Mouse (Mus musculus) hindbrain, embryonic 14.5 days (tissue): Measurements from ENCODE around the gene 0610030E20Rik. TPM values are rescaled to one million over a fixed set of nuclear protein-coding genes. Genes with fewer than 3 reads are reported as not detected.

Experiments used
- ATAC-seq: fragments of 200-750 bp; cut with Nextera tagmentation; 2 replicates; pipeline ENCODE4 v1.8.0; 2017; ENCODE audit warnings: moderate number of reproducible peaks, mild to moderate bottlenecking, moderate TSS enrichment, moderate library complexity; ENCODE audit not compliant: low FRiP score
- DNase-seq: peaks from one replicate; pipeline ENCODE4 v3.0.0-alpha.2; 2015; ENCODE audit warnings: low spot score
- H3K27ac ChIP-seq: fragments of 300-500 bp; sonication (generic); 2 replicates; pipeline ENCODE4 v1.5.1; 2014; ENCODE audit warnings: mild to moderate bottlenecking, moderate library complexity
- H3K27me3 ChIP-seq: fragments of 300-500 bp; sonication (generic); 2 replicates; pipeline ENCODE4 v1.6.1; 2014; ENCODE audit warnings: mild to moderate bottlenecking, low read length, mixed read lengths; ENCODE audit not compliant: control insufficient read depth, insufficient read depth
- H3K36me3 ChIP-seq: fragments of 300-500 bp; sonication (generic); replicated peaks from 2 replicates; pipeline ENCODE4 v1.6.1; 2014; ENCODE audit not compliant: control insufficient read depth, insufficient read depth
- H3K4me1 ChIP-seq: fragments of 300-500 bp; sonication (generic); replicated peaks from 2 replicates; pipeline ENCODE4 v1.6.1; 2014; ENCODE audit warnings: antibody characterized with exemption, low read length, mixed read lengths; ENCODE audit not compliant: control insufficient read depth, insufficient read depth
- H3K4me2 ChIP-seq: fragments of 300-500 bp; sonication (generic); replicated peaks from 2 replicates; pipeline ENCODE4 v1.6.1; 2014; ENCODE audit warnings: mild to moderate bottlenecking, moderate library complexity
- H3K4me3 ChIP-seq: fragments of 300-500 bp; sonication (generic); replicated peaks from 2 replicates; pipeline ENCODE4 v1.5.1; 2014; ENCODE audit warnings: mild to moderate bottlenecking, low read length
- H3K9ac ChIP-seq: fragments of 300-500 bp; sonication (generic); 2 replicates; pipeline ENCODE4 v1.6.1; 2014
- H3K9me3 ChIP-seq: fragments of 300-500 bp; sonication (generic); 2 replicates; pipeline ENCODE4 v1.6.1; 2016; ENCODE audit warnings: low read length; ENCODE audit not compliant: control insufficient read depth
- WGBS: fragments of 180-500 bp; shearing (Covaris S2); extraction: QIAGEN DNeasy Blood & Tissue Kit; methylation state at CpG from one replicate; pipeline ENCODE4 v1.1.7; 2014; 5-methylcytosine and 5-hydroxymethylcytosine counted together
- polyA plus RNA-seq: library from polyadenylated mRNA; unstranded; fragments of >200 nt; fragmentation: Nextera tagmentation; extraction: Ambion mirVana; gene quantifications from 2 replicates; pipeline ENCODE4 v1.2.1, GENCODE M21; 2014

The 0610030E20Rik gene
- polyA plus RNA-seq, 1 experiment from 2014 or later, result 15.9 TPM

DNA sequence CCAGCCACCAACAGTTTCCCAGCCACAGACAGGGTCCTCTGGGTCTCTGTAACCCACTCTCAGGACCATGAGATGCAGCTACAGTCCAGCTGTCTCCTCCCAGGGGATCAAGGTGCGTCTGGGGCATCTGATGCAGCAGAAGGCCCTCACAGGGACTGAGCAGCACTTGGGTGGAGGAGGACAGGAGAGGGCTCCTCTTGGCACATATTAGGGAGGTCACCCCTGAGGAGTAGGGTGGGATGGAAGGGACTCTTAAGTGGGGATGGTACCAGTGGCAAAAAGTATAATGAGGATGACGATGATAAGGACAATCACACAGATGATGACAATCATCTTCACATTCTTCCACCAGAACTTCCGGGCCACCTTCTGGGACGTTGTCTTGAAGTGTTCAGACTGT is 38.1 kb downstream of the 0610030E20Rik start:
- no peak for DNase-seq
- Histone ChIP-seq H3K4me2 (no peak overlapping the region), H3K4me3 (no peak overlapping the region), H3K9ac (no peak overlapping the region), H3K27ac (no peak overlapping the region), H3K27me3 (peaks cover 28% of the 10 kb centered on the region), H3K9me3 (no peaks in the 10 kb centered on the region), H3K4me1 (0 out of 2 replicates have a peak, but pooled peaks cover 8% of the 10 kb centered on the region), H3K36me3 (no peaks in the 10 kb centered on the region)
- no peak for ATAC-seq
- WGBS, result 92% methylated on average over 4 of the region's 4 CpGs

DNA sequence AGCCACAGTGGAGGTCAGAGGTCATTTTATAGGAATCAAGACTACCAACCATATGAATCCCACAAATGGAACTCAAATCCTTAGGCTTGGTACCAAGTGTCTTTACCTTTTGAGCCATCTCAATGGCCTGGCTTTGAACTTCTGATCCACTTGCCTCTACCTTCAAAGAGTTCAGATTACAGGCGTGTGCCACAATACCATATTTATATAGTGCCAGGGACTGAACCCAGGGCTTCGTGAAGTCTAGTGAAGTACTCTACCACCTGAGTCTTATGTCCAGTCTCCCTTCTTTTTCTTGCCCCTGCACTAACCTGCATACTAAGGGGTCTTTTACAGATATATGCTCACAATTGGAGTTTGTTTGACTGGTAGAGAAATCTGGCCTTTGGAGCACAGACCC is 39.4 kb downstream of the 0610030E20Rik start:
- ATAC-seq, result no peak
- Histone ChIP-seq H3K4me1 (0 out of 2 replicates have a peak, but pooled peaks cover 5% of the 10 kb centered on the region), H3K4me3 (no peak overlapping the region), H3K9me3 (no peaks in the 10 kb centered on the region), H3K36me3 (no peaks in the 10 kb centered on the region), H3K9ac (no peak overlapping the region), H3K27ac (no peak overlapping the region), H3K27me3 (peaks cover 23% of the 10 kb centered on the region), H3K4me2 (no peak overlapping the region)
- WGBS, result 94% methylated on average over 2 of the region's 2 CpGs
- DNase-seq, result no peak

GRCm38 (mm10) chr6:72387816-72388215 is 40.7 kb downstream of the 0610030E20Rik start:
- Histone ChIP-seq H3K36me3 (no peaks in the 10 kb centered on the region), H3K9me3 (no peaks in the 10 kb centered on the region), H3K27me3 (peaks cover 18% of the 10 kb centered on the region), H3K4me1 (0 out of 2 replicates have a peak, but pooled peaks cover 5% of the 10 kb centered on the region), H3K9ac (no peak overlapping the region), H3K4me3 (no peak overlapping the region), H3K4me2 (no peak overlapping the region), H3K27ac (no peak overlapping the region)
- DNase-seq (no peak), ATAC-seq (no peak)
- WGBS, result 67% methylated on average over 3 of the region's 3 CpGs

- no peak overlapping the region for H3K4me3 ChIP-seq
- peaks cover 18% of the 10 kb centered on the region for H3K27me3 ChIP-seq
- ATAC-seq, result no peak
- DNase-seq, result no peak
- no peak overlapping the region for H3K4me2 ChIP-seq
- H3K4me1 ChIP-seq, result 0 out of 2 replicates have a peak, but pooled peaks cover 5% of the 10 kb centered on the region
- no peak overlapping the region for H3K9ac ChIP-seq
- no peaks in the 10 kb centered on the region for H3K36me3 ChIP-seq
- H3K27ac ChIP-seq, result no peak overlapping the region
- H3K9me3 ChIP-seq, result no peaks in the 10 kb centered on the region
- 77% methylated on average over 10 of the region's 10 CpGs for WGBS
Observed at GRCm38 (mm10) chr6:72388266-72388665, 41.1 kb downstream of the 0610030E20Rik start.

GRCm38 (mm10) chr6:72388791-72389329 is 41.7 kb downstream of the 0610030E20Rik start:
- H3K9ac ChIP-seq, result no peak overlapping the region
- ATAC-seq, result no peak

DNA sequence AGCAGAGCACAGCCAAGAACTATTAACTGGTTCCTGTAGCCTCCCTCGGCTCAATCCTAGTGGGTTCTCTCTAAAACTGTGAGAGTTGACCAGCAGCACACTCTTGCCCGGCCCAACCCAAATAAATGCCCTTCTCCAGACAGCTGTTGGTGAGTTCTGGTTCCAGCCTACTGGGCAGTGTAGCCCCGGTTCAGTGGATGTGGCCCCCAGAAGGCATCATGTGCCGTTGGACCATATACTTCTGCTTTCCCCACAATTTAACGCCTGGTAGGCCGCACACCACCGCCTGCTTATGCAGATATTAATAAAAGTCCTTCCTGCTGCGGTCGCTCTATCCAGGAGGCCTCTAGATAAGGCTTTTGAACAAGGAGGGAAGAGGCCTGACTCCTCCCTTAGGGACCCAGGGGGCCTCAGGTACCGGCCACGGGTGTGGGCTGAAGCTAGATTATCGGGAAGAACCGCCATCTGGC is 42.4 kb downstream of the 0610030E20Rik start:
- Histone ChIP-seq H3K4me2 (peak overlapping the region; percentile 51), H3K27me3 (peaks cover 18% of the 10 kb centered on the region), H3K36me3 (no peaks in the 10 kb centered on the region), H3K4me1 (0 out of 2 replicates have a peak, but pooled peaks cover 5% of the 10 kb centered on the region), H3K4me3 (peak overlapping the region; percentile 30), H3K27ac (0 out of 2 replicates have a peak overlapping the region, but pooled peaks have one; percentile 52), H3K9ac (peak overlapping the region; percentile 46; the same call in 1 of the 2 replicates), H3K9me3 (no peaks in the 10 kb centered on the region)
- ATAC-seq, result no peak
- 38% methylated on average over 13 of the region's 13 CpGs for WGBS
- no peak for DNase-seq

More at GRCm38 (mm10) chr6:72388791-72389329, 41.7 kb downstream of the 0610030E20Rik start:
- Histone ChIP-seq H3K4me1 (0 out of 2 replicates have a peak, but pooled peaks cover 5% of the 10 kb centered on the region), H3K27ac (no peak overlapping the region), H3K9me3 (no peaks in the 10 kb centered on the region), H3K4me3 (no peak overlapping the region), H3K36me3 (no peaks in the 10 kb centered on the region), H3K27me3 (peaks cover 18% of the 10 kb centered on the region), H3K4me2 (no peak overlapping the region)
- WGBS, result 93% methylated on average over 6 of the region's 6 CpGs
- no peak for DNase-seq

DNA sequence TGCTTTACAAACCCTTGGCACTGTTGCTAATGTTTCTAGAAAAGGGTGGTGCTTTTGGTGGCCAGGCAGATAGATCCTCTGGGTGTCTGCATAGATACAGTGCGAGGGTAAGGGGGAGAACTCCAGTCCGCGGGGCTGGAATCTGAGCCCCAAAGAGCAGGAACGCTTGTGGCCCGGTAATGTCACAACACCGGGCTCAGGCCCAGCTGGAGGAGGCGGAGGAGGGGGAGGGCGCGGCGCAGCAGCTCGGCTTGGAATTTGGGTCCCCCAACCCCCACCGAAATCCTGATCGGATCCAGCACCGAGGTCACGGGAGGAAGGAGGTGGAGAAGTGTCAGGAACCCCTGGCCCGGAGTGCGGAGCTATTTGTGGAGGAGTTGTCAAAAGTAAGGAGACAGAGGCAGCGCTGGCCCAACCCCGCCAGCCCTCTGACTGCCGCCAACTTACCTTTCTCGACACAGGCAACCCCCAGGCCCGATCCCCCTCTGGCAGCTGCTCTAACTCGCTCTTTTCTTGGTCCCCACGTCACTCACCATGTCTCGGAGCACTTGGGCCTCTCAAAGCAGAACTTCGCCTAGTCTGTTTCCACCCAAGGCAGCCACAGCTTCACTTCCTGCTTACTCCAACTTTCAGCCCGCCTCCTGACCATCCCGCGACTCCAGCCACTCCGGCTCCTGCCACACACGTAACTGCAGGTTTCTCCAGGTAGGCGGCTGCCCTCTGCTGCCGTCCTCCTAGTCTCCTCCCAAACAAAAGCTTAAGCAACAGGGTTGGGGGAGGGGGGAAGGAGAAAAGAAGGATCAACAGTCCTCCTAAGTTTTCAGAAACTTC is 43.0 kb downstream of the 0610030E20Rik start, which contains the start of gene Vamp8:
TSS of gene Vamp8 (minus strand) at position 763 of the 831 bp plus-strand sequence.
- H3K27ac ChIP-seq, result peak within 1 kb of the TSS; percentile 52; the same call in 1 of the 2 replicates

GRCm38 (mm10) chr6:72390795-72391521 is 43.8 kb downstream of the 0610030E20Rik start:
- 0 out of 2 replicates have a peak, but pooled peaks cover 5% of the 10 kb centered on the region for H3K4me1 ChIP-seq
- ATAC-seq, result no peak
- 0 out of 2 replicates have a peak overlapping the region, but pooled peaks have one; percentile 30 for H3K4me3 ChIP-seq
- no peaks in the 10 kb centered on the region for H3K36me3 ChIP-seq
- 16% methylated on average over 12 of the region's 12 CpGs for WGBS
- DNase-seq, result no peak
- H3K9me3 ChIP-seq, result no peaks in the 10 kb centered on the region
- peaks cover 18% of the 10 kb centered on the region for H3K27me3 ChIP-seq
- no peak overlapping the region for H3K27ac ChIP-seq
- no peak overlapping the region for H3K9ac ChIP-seq
- H3K4me2 ChIP-seq, result peak overlapping the region; percentile 51

More for the DNA sequence above, 43.0 kb downstream of the 0610030E20Rik start, which contains the start of gene Vamp8:
- Histone ChIP-seq H3K27me3 (peaks cover 18% of the 10 kb centered on the region), H3K4me1 (0 out of 2 replicates have a peak, but pooled peaks cover 5% of the 10 kb centered on the region), H3K9me3 (no peaks in the 10 kb centered on the region), H3K9ac (peak within 1 kb of the TSS; percentile 46), H3K4me2 (peak within 1 kb of the TSS; percentile 51), H3K4me3 (peak within 1 kb of the TSS; percentile 30), H3K36me3 (no peaks in the 10 kb centered on the region)
- DNase-seq, result no peak
- ATAC-seq, result no peak
- WGBS, result 2% methylated on average over 33 of the region's 33 CpGs
